Mouse (Mus musculus) cortical plate, adult 2 months (tissue): Measurements from ENCODE around the gene Mill1. TPM values are rescaled to one million over a fixed set of nuclear protein-coding genes. Genes with fewer than 3 reads are reported as not detected.
A peak's percentile ranks its signal among the peaks of the same experiment; 100 is the strongest.
"Not testable (repeated sequence)": the region's sequence is repeated elsewhere in the genome, so short reads cannot be mapped to it uniquely, and the experiment has no call there.

Experiments used
- H3K27ac ChIP-seq: fragments of 200-500 bp; 2 replicates; pipeline ENCODE4 v1.5.1; 2012; ENCODE audit warnings: low read length, control low read depth, inconsistent platforms; ENCODE audit not compliant: insufficient read depth
- H3K4me1 ChIP-seq: fragments of 200-500 bp; 2 replicates; pipeline ENCODE4 v1.6.1; 2011; ENCODE audit warnings: low read length; ENCODE audit not compliant: control insufficient read depth, insufficient read depth
- H3K4me3 ChIP-seq: fragments of 200-500 bp; 2 replicates; pipeline ENCODE4 v1.5.1; 2011; ENCODE audit warnings: mild to moderate bottlenecking, low read length, control low read depth; ENCODE audit not compliant: insufficient read depth
- CTCF ChIP-seq: fragments of 200-500 bp; IDR thresholded peaks from 2 replicates; pipeline ENCODE4 v1.5.1; 2011; ENCODE audit warnings: mild to moderate bottlenecking, control low read depth, low read length; ENCODE audit not compliant: insufficient read depth; ENCODE audit errors: extremely low read depth
- POLR2A ChIP-seq: fragments of 200-500 bp; IDR thresholded peaks from 2 replicates; pipeline ENCODE4 v1.6.1; 2011; ENCODE audit warnings: mild to moderate bottlenecking, low read length, control low read depth; ENCODE audit not compliant: insufficient read depth; ENCODE audit errors: extremely low read depth
- polyA plus RNA-seq: library from polyadenylated mRNA; depleted of rRNA; stranded (reverse); fragments of >200 nt; gene quantifications from 2 replicates; pipeline ENCODE4 v1.2.3, GENCODE M21; 2012; rRNA removed

Mill1 gene
- polyA plus RNA-seq = not detected in 2 replicates

- TF ChIP-seq CTCF (no peak), POLR2A (no peak)
- Histone ChIP-seq H3K4me3 (no peak within 1 kb of the TSS), H3K4me1 (no peaks in the 10 kb centered on the region), H3K27ac (no peak within 1 kb of the TSS)
Observed at GRCm38 (mm10) chr7:18245047-18245446, at the start of gene Mill1. Mill1 (plus strand) TSS chr7:18245347.

GRCm38 (mm10) chr7:18210938-18211337 lies 34.2 kb upstream of the Mill1 start:
- H3K4me1 ChIP-seq = no peaks in the 10 kb centered on the region

GRCm38 (mm10) chr7:18214699-18215098 lies 30.4 kb upstream of the Mill1 start:
- H3K27ac ChIP-seq = no peak overlapping the region
- no peaks in the 10 kb centered on the region for H3K4me1 ChIP-seq
- H3K4me3 ChIP-seq = no peak overlapping the region
- no peak for TF ChIP-seq POLR2A
- TF ChIP-seq CTCF = no peak

More at GRCm38 (mm10) chr7:18210938-18211337, 34.2 kb upstream of the Mill1 start:
- H3K4me3 ChIP-seq = no peak overlapping the region
- H3K27ac ChIP-seq = no peak overlapping the region
- TF ChIP-seq CTCF = 0 out of 2 replicates have a peak, but pooled peaks have one; percentile 9
- no peak for TF ChIP-seq POLR2A

- no peak overlapping the region for H3K4me3 ChIP-seq
- H3K27ac ChIP-seq = no peak overlapping the region
- no peaks in the 10 kb centered on the region for H3K4me1 ChIP-seq
- no peak for TF ChIP-seq POLR2A
- no peak for TF ChIP-seq CTCF
Observed at GRCm38 (mm10) chr7:18238561-18238960, 6.6 kb upstream of the Mill1 start.

- Histone ChIP-seq H3K4me1 (no peaks in the 10 kb centered on the region), H3K27ac (no peak overlapping the region), H3K4me3 (no peak overlapping the region)
- TF ChIP-seq CTCF (no peak), POLR2A (no peak)
Observed at GRCm38 (mm10) chr7:18241217-18241616, 3.9 kb upstream of the Mill1 start.

- H3K4me3 ChIP-seq, H3K4me1 ChIP-seq, H3K27ac ChIP-seq: not testable (repeated sequence)
Observed at GRCm38 (mm10) chr7:18243959-18244573, 1.1 kb upstream of the Mill1 start.

GRCm38 (mm10) chr7:18260219-18260618 lies 15.1 kb downstream of the Mill1 start:
- Histone ChIP-seq H3K4me3 (no peak overlapping the region), H3K27ac (no peak overlapping the region), H3K4me1 (no peaks in the 10 kb centered on the region)
- no peak for TF ChIP-seq POLR2A
- no peak for TF ChIP-seq CTCF

- Histone ChIP-seq H3K4me1 (no peaks in the 10 kb centered on the region), H3K27ac (no peak overlapping the region), H3K4me3 (no peak overlapping the region)
- no peak for TF ChIP-seq CTCF
- TF ChIP-seq POLR2A = no peak
Observed at GRCm38 (mm10) chr7:18265089-18265488, 19.9 kb downstream of the Mill1 start.

Other genes starting within 250 kb of the Mill1 start
- not detected in 2 replicates for gene Ceacam13, start 235.5 kb upstream of the Mill1 start, polyA plus RNA-seq
- not detected in 2 replicates for gene Ceacam12, start 179.4 kb upstream of the Mill1 start, polyA plus RNA-seq
- not detected in 2 replicates for gene Igfl3, start 68.9 kb upstream of the Mill1 start, polyA plus RNA-seq
- gene Psg18, start 109.7 kb downstream of the Mill1 start, polyA plus RNA-seq = not detected in 2 replicates
- gene Psg28, start 186.7 kb downstream of the Mill1 start, polyA plus RNA-seq = not detected in 2 replicates
- gene Psg26, start 238.8 kb downstream of the Mill1 start, polyA plus RNA-seq = not detected in 2 replicates